Mouse (Mus musculus): ENCODE results near the gene Cxadr. TPM values are rescaled to one million over a fixed set of nuclear protein-coding genes. Genes with fewer than 3 reads are reported as not detected.
A peak's percentile ranks its signal among the peaks of the same experiment; 100 is the strongest.

Gene Cxadr
- polyA plus RNA-seq, 1 experiment from 2014 or later = 14.4 TPM

- no peak for DNase-seq (ENCODE audit: low spot score)
- 77% methylated on average over 9 of the region's 9 CpGs for WGBS
Measured at GRCm38 (mm10) chr16:78296114-78296513, 5.2 kb upstream of the Cxadr start.

DNA sequence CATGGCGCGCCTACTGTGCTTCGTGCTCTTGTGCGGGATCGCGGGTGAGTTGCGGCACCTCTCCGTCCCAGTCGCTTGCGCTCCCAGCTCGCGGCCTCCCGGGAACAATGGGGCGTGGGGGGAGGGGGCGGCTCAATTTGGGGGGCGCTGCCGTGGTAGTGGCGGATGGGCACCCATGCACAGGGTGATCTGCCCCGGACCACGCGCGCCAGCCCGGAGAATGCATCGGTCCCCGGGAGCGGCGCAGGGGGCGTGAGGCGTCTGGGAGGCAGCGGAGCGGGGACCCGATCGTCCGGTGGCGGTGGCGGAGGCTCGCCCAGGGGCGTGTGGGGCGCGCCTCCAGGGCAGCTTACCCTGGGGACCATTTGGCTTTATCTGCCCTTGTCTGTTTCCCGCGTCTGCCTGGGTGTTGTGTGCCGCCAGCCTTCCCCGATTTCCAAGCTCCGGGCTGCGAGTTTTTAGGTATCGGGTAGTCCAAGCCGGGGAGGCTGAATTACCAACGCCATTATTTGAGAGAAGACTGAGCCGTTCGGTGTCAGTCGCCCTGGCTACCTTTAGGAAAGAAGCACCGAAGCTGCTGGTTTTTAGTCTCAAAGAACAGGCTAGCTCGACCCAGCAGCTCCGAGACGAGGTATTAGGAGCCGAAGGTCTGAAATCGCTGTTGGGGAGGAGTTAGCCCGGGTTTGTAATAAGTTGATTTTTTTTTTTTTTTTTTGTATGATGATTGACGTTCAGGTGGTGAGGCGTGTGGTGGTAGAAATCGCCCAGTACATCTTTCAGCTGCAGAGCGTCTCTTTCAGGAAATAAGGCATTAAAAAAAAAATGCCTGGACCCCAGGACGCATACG, 765 bp downstream of the Cxadr start:
- under 1% methylated on average over 35 of the region's 65 CpGs for WGBS
- Histone ChIP-seq H3K9me3 (ENCODE audit: control insufficient read depth, low read length) (no peaks in the 10 kb centered on the region), H3K36me3 (ENCODE audit: control insufficient read depth, insufficient read depth, low read length) (no peaks in the 10 kb centered on the region), H3K27ac (replicated peaks; ENCODE audit: low read depth, low read length) (peak overlapping the region; percentile 65), H3K4me3 (ENCODE audit: low read depth, low read length) (peak overlapping the region; percentile 82), H3K27me3 (replicated peaks; ENCODE audit: control insufficient read depth, insufficient read depth, low read length) (0 out of 2 replicates have a peak, but pooled peaks cover 4% of the 10 kb centered on the region), H3K9ac (ENCODE audit: low read depth, low read length) (peak overlapping the region; percentile 79), H3K4me1 (ENCODE audit: control insufficient read depth, insufficient read depth, low read length) (peaks cover 5% of the 10 kb centered on the region), H3K4me2 (ENCODE audit: low read depth, low read length) (peak overlapping the region; percentile 95)
- peak; percentile 16 for DNase-seq (ENCODE audit: low spot score)
- ATAC-seq (ENCODE audit: low read depth) = peak; percentile 49

More at GRCm38 (mm10) chr16:78296114-78296513, 5.2 kb upstream of the Cxadr start:
- Histone ChIP-seq H3K9me3 (ENCODE audit: control insufficient read depth, low read length) (no peaks in the 10 kb centered on the region), H3K4me2 (ENCODE audit: low read depth, low read length) (no peak overlapping the region), H3K9ac (ENCODE audit: low read depth, low read length) (no peak overlapping the region), H3K4me3 (ENCODE audit: low read depth, low read length) (no peak overlapping the region), H3K27ac (replicated peaks; ENCODE audit: low read depth, low read length) (no peak overlapping the region), H3K36me3 (ENCODE audit: control insufficient read depth, insufficient read depth, low read length) (no peaks in the 10 kb centered on the region), H3K27me3 (replicated peaks; ENCODE audit: control insufficient read depth, insufficient read depth, low read length) (0 out of 2 replicates have a peak, but pooled peaks cover 4% of the 10 kb centered on the region), H3K4me1 (ENCODE audit: control insufficient read depth, insufficient read depth, low read length) (no peaks in the 10 kb centered on the region)
- no peak for ATAC-seq (ENCODE audit: low read depth)

DNA sequence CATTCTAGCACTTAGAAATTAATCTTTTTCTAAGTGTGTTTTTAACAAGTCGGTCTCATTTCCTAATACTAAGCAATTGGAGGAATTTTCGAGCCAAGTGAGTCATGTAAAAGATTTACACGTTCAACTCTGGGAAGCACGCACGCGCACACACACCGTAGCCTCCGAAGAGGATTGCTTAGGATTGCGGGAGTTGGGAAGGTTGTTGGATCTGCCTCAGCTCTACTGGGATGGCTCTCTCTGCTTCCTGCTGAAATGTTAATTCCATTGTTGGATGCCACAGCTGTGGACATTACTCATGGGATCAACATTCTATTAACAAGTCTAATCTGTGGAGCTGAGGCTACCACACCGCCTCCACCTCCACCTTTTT, 1.4 kb downstream of the Cxadr start:
- peak; percentile 68 for DNase-seq (ENCODE audit: low spot score)
- H3K9me3 ChIP-seq (ENCODE audit: control insufficient read depth, low read length) = no peaks in the 10 kb centered on the region
- 0 out of 2 replicates have a peak, but pooled peaks cover 4% of the 10 kb centered on the region for H3K27me3 ChIP-seq (replicated peaks; ENCODE audit: control insufficient read depth, insufficient read depth, low read length)
- H3K4me3 ChIP-seq (ENCODE audit: low read depth, low read length) = peak overlapping the region; percentile 82
- no peak for ATAC-seq (ENCODE audit: low read depth)
- no peaks in the 10 kb centered on the region for H3K36me3 ChIP-seq (ENCODE audit: control insufficient read depth, insufficient read depth, low read length)
- WGBS = 5% methylated on average over 10 of the region's 10 CpGs
- H3K4me1 ChIP-seq (ENCODE audit: control insufficient read depth, insufficient read depth, low read length) = peaks cover 5% of the 10 kb centered on the region
- H3K27ac ChIP-seq (replicated peaks; ENCODE audit: low read depth, low read length) = no peak overlapping the region
- peak overlapping the region; percentile 79 for H3K9ac ChIP-seq (ENCODE audit: low read depth, low read length)
- peak overlapping the region; percentile 95 for H3K4me2 ChIP-seq (ENCODE audit: low read depth, low read length)

- Histone ChIP-seq H3K4me3 (ENCODE audit: low read depth, low read length) (no peak overlapping the region), H3K9ac (ENCODE audit: low read depth, low read length) (no peak overlapping the region), H3K4me1 (ENCODE audit: control insufficient read depth, insufficient read depth, low read length) (peaks cover 5% of the 10 kb centered on the region), H3K27ac (replicated peaks; ENCODE audit: low read depth, low read length) (no peak overlapping the region), H3K4me2 (ENCODE audit: low read depth, low read length) (no peak overlapping the region), H3K9me3 (ENCODE audit: control insufficient read depth, low read length) (no peaks in the 10 kb centered on the region), H3K27me3 (replicated peaks; ENCODE audit: control insufficient read depth, insufficient read depth, low read length) (no peaks in the 10 kb centered on the region), H3K36me3 (ENCODE audit: control insufficient read depth, insufficient read depth, low read length) (no peaks in the 10 kb centered on the region)
- 82% methylated on average over 12 of the region's 12 CpGs for WGBS
- DNase-seq (ENCODE audit: low spot score) (no peak), ATAC-seq (ENCODE audit: low read depth) (no peak)
Measured at GRCm38 (mm10) chr16:78305606-78306100, 4.4 kb downstream of the Cxadr start.

DNA sequence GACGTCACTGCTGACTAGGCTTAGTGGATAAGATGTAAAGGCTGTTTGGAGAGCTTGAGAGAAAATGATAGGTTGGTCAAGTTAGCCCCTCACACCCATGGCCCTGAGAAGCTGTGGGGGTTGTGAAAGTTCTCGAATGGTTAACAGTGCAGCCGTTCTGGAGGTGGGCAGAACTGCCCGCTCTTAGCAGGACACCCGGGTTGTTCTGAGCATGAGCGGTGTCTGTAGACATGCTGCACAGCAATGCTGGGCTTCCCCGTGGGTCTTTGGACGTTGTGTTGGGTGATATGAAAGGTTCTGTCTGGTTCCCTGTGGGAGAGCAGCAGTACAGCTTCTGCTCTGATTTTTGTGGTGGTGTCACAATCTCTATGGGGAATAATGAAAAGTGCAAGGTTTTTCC, 5.3 kb downstream of the Cxadr start:
- Histone ChIP-seq H3K4me3 (ENCODE audit: low read depth, low read length) (no peak overlapping the region), H3K36me3 (ENCODE audit: control insufficient read depth, insufficient read depth, low read length) (no peaks in the 10 kb centered on the region), H3K9me3 (ENCODE audit: control insufficient read depth, low read length) (no peaks in the 10 kb centered on the region), H3K27ac (replicated peaks; ENCODE audit: low read depth, low read length) (no peak overlapping the region), H3K9ac (ENCODE audit: low read depth, low read length) (no peak overlapping the region), H3K4me1 (ENCODE audit: control insufficient read depth, insufficient read depth, low read length) (peaks cover 5% of the 10 kb centered on the region), H3K4me2 (ENCODE audit: low read depth, low read length) (no peak overlapping the region), H3K27me3 (replicated peaks; ENCODE audit: control insufficient read depth, insufficient read depth, low read length) (no peaks in the 10 kb centered on the region)
- 84% methylated on average over 8 of the region's 8 CpGs for WGBS
- DNase-seq (ENCODE audit: low spot score) (no peak), ATAC-seq (ENCODE audit: low read depth) (no peak)

- no peak for ATAC-seq (ENCODE audit: low read depth)
- WGBS = 94% methylated on average over 16 of the region's 16 CpGs
- Histone ChIP-seq H3K9ac (ENCODE audit: low read depth, low read length) (no peak overlapping the region), H3K36me3 (ENCODE audit: control insufficient read depth, insufficient read depth, low read length) (no peaks in the 10 kb centered on the region), H3K27me3 (replicated peaks; ENCODE audit: control insufficient read depth, insufficient read depth, low read length) (no peaks in the 10 kb centered on the region), H3K9me3 (ENCODE audit: control insufficient read depth, low read length) (no peaks in the 10 kb centered on the region), H3K4me1 (ENCODE audit: control insufficient read depth, insufficient read depth, low read length) (peaks cover 3% of the 10 kb centered on the region), H3K27ac (replicated peaks; ENCODE audit: low read depth, low read length) (no peak overlapping the region), H3K4me2 (ENCODE audit: low read depth, low read length) (no peak overlapping the region), H3K4me3 (ENCODE audit: low read depth, low read length) (no peak overlapping the region)
- no peak for DNase-seq (ENCODE audit: low spot score)
Measured at GRCm38 (mm10) chr16:78307476-78308192, 6.3 kb downstream of the Cxadr start.

DNA sequence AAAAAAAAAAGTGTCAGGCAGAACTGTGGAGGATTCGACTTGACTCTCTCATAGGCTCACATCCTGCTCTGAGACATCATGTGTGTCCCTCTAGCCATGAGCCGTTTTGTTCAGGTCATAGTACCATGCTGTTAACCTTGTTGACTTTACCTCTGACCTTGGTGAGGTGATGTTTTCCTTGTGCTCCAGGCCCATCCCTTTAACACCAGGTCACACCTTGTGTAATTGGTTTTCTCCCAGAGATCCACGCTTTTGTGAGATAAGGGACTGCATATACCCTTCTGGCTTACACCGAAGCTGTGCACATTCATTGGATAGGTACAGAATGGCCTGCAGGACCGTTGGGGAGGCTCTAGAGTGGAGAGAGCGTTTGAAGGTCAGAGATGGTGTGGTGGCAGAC, 8.0 kb downstream of the Cxadr start:
- ATAC-seq (ENCODE audit: low read depth) (no peak), DNase-seq (ENCODE audit: low spot score) (no peak)
- Histone ChIP-seq H3K9me3 (ENCODE audit: control insufficient read depth, low read length) (no peaks in the 10 kb centered on the region), H3K4me1 (ENCODE audit: control insufficient read depth, insufficient read depth, low read length) (peaks cover 10% of the 10 kb centered on the region; the same call in 1 of the 2 replicates), H3K36me3 (ENCODE audit: control insufficient read depth, insufficient read depth, low read length) (no peaks in the 10 kb centered on the region), H3K9ac (ENCODE audit: low read depth, low read length) (no peak overlapping the region), H3K4me2 (ENCODE audit: low read depth, low read length) (no peak overlapping the region), H3K27ac (replicated peaks; ENCODE audit: low read depth, low read length) (no peak overlapping the region), H3K27me3 (replicated peaks; ENCODE audit: control insufficient read depth, insufficient read depth, low read length) (no peaks in the 10 kb centered on the region), H3K4me3 (ENCODE audit: low read depth, low read length) (no peak overlapping the region)
- WGBS = 82% methylated on average over 6 of the region's 6 CpGs

- Histone ChIP-seq H3K36me3 (ENCODE audit: control insufficient read depth, insufficient read depth, low read length) (no peaks in the 10 kb centered on the region), H3K4me1 (ENCODE audit: control insufficient read depth, insufficient read depth, low read length) (peaks cover 10% of the 10 kb centered on the region; the same call in 1 of the 2 replicates), H3K4me3 (ENCODE audit: low read depth, low read length) (no peak overlapping the region), H3K9me3 (ENCODE audit: control insufficient read depth, low read length) (no peaks in the 10 kb centered on the region), H3K9ac (ENCODE audit: low read depth, low read length) (no peak overlapping the region), H3K27ac (replicated peaks; ENCODE audit: low read depth, low read length) (no peak overlapping the region), H3K27me3 (replicated peaks; ENCODE audit: control insufficient read depth, insufficient read depth, low read length) (no peaks in the 10 kb centered on the region), H3K4me2 (ENCODE audit: low read depth, low read length) (peak overlapping the region; percentile 37)
- peak; percentile 72 for DNase-seq (ENCODE audit: low spot score)
- ATAC-seq (ENCODE audit: low read depth) = peak; percentile 62
- WGBS = 40% methylated on average over 16 of the region's 16 CpGs
Measured at GRCm38 (mm10) chr16:78313135-78313887, 12.0 kb downstream of the Cxadr start.

Measured in embryonic facial prominence, embryonic 14.5 days (tissue).